ENCODE assay signal across 26 mouse cellular contexts in the genomic region with DNA sequence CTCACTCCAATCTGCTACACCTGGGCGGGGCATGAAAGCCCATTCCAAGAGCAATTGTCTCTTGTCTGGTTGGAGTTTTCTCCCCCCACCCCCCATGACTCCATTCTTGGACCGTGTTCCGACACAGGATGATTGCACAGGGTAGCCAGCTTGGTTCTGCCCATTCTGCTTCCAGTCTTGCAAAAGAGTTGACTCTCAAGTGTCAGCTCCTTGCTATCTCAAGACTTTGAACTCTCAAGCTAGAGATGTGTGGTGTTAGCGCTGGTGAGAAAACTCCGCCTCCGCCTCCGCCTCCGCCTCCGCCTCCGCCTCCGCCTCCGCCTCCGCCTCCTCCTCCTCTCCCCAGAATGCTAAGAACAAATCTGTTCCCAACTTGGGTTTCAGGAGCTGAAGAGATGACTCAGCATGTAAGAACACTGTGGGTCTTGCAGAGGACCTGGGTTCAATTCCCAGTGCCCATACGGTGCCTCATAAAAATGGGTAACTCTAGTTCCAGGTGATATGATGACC.
DNase-seq lines count a peak whose midpoint lies in the region; ATAC-seq and TF ChIP-seq lines count a peak whose summit lies in the region.
"Had no signal": no experiment of that assay in that cellular context is flagged by ENCODE, and none has a peak within 500 bp of the region (broad histone marks: within the 10 kb centered on the region; RNA-seq: fewer than 3 reads in every experiment).

No protein-coding gene starts in this region.

- H3K4me1 ChIP-seq in E14TG2a.4 (replicated peaks; ENCODE audit: low read depth, low read length) = peaks cover 32% of the 10 kb centered on the region
- no peaks in the 10 kb centered on the region for H3K4me1 ChIP-seq in intestine, embryonic 16.5 days (ENCODE audit: control insufficient read depth, insufficient read depth, low read length)
- peaks cover 1% of the 10 kb centered on the region; the same call in 1 of the 2 replicates for H3K4me1 ChIP-seq in small intestine, adult 2 months (ENCODE audit: control insufficient read depth, insufficient read depth, insufficient read length, low read length)
- peaks cover 38% of the 10 kb centered on the region for H3K4me1 ChIP-seq in forebrain, embryonic 10.5 days
- H3K4me1 ChIP-seq: heart, embryonic 12.5 days; heart, embryonic 15.5 days had no signal

- H3K9me3 ChIP-seq in E14TG2a.4 (ENCODE audit: low read length) = no peaks in the 10 kb centered on the region
- H3K9me3 ChIP-seq in intestine, embryonic 16.5 days (ENCODE audit: control insufficient read depth, low read length) = no peaks in the 10 kb centered on the region
- no peaks in the 10 kb centered on the region for H3K9me3 ChIP-seq in forebrain, embryonic 10.5 days
- H3K9me3 ChIP-seq: forebrain, embryonic 12.5 days; forebrain, embryonic 15.5 days; heart, embryonic 12.5 days; heart, embryonic 15.5 days; hindbrain, embryonic 10.5 days; hindbrain, embryonic 13.5 days had no signal

- no peak overlapping the region for H3K4me2 ChIP-seq in intestine, embryonic 16.5 days (ENCODE audit: low read depth, low read length)
- H3K4me2 ChIP-seq: forebrain, embryonic 12.5 days; forebrain, embryonic 15.5 days; heart, embryonic 12.5 days; heart, embryonic 15.5 days; hindbrain, embryonic 13.5 days had no signal

- peak; percentile 77 for DNase-seq in R1 (ENCODE audit: low read depth, low spot score)
- no peak for DNase-seq in gastrocnemius, postnatal 4 days (ENCODE audit: low spot score in 2 of 2)
- DNase-seq in right cerebral cortex, adult 18-20 months = no peak
- DNase-seq in forebrain, embryonic 10.5 days (ENCODE audit: extremely low spot score, low spot score) = no peak
- DNase-seq in layer of hippocampus, postnatal 36 days = no peak
- DNase-seq: adrenal gland, adult 8-10 months; adrenal gland, postnatal 25 days; cerebellum, adult 11-12 months; cerebellum, adult 8-10 months; cerebellum, postnatal 14 days; gastrocnemius, postnatal 25 days; heart, adult 11 months; heart, postnatal 10 days; heart, postnatal 36 days; kidney, adult 11 months had no signal

- no peak for TF ChIP-seq POLR2A in small intestine, adult 2 months (IDR thresholded peaks at IDR 0.05; ENCODE audit: low read depth, low read length)

- H3K36me3 ChIP-seq in E14TG2a.4 (ENCODE audit: insufficient read depth, low read length) = no peaks in the 10 kb centered on the region
- H3K36me3 ChIP-seq in intestine, embryonic 16.5 days (ENCODE audit: control insufficient read depth, insufficient read depth, low read length) = no peaks in the 10 kb centered on the region
- no peaks in the 10 kb centered on the region for H3K36me3 ChIP-seq in small intestine, adult 2 months (ENCODE audit: control insufficient read depth, insufficient read depth, low read length)
- no peaks in the 10 kb centered on the region for H3K36me3 ChIP-seq in forebrain, embryonic 10.5 days (replicated peaks)
- H3K36me3 ChIP-seq: forebrain, embryonic 12.5 days; forebrain, embryonic 15.5 days; heart, embryonic 12.5 days; heart, embryonic 15.5 days; hindbrain, embryonic 10.5 days; hindbrain, embryonic 13.5 days had no signal

- H3K27ac ChIP-seq in intestine, embryonic 16.5 days (ENCODE audit: low read length) = no peak overlapping the region
- peak overlapping the region; percentile 49; the same call in 1 of the 2 replicates for H3K27ac ChIP-seq in small intestine, adult 2 months (ENCODE audit: insufficient read depth, low read depth, low read length)
- H3K27ac ChIP-seq in forebrain, embryonic 10.5 days = no peak overlapping the region
- H3K27ac ChIP-seq: forebrain, embryonic 12.5 days; forebrain, embryonic 15.5 days; heart, embryonic 15.5 days; hindbrain, embryonic 10.5 days; hindbrain, embryonic 13.5 days had no signal

- H3K4me3 ChIP-seq in E14TG2a.4 (replicated peaks; ENCODE audit: low read length) = peak overlapping the region; percentile 61
- no peak overlapping the region for H3K4me3 ChIP-seq in intestine, embryonic 16.5 days (ENCODE audit: low read length)
- peak overlapping the region; percentile 40; the same call in 1 of the 2 replicates for H3K4me3 ChIP-seq in small intestine, adult 2 months (ENCODE audit: low read depth, low read length)
- no peak overlapping the region for H3K4me3 ChIP-seq in forebrain, embryonic 10.5 days
- H3K4me3 ChIP-seq: forebrain, embryonic 12.5 days; forebrain, embryonic 15.5 days; heart, embryonic 12.5 days; heart, embryonic 15.5 days; hindbrain, embryonic 10.5 days; hindbrain, embryonic 13.5 days had no signal

- WGBS in intestine, embryonic 16.5 days = 90% methylated on average over 14 of the region's 14 CpGs
- WGBS in small intestine, adult 2 months = 69% methylated on average over 14 of the region's 14 CpGs
- WGBS in forebrain, embryonic 10.5 days = 93% methylated on average over 14 of the region's 14 CpGs

- ATAC-seq in intestine, embryonic 16.5 days = 0 out of 2 replicates have a peak, but pooled peaks have one; percentile 56
- ATAC-seq: activated CD4-positive, CD25-positive, alpha-beta regulatory T cell, adult 4 months; forebrain, embryonic 15.5 days; hindbrain, embryonic 16.5 days had no signal

- TF ChIP-seq CTCF in E14TG2a.4 (conservative IDR thresholded peaks at IDR 0.05; ENCODE audit: low read length) = no peak
- TF ChIP-seq CTCF in small intestine, adult 2 months (IDR thresholded peaks at IDR 0.05; ENCODE audit: extremely low read depth, insufficient read length, insufficient replicate concordance, low read depth, low read length) = no peak

- no peak overlapping the region for H3K9ac ChIP-seq in intestine, embryonic 16.5 days (ENCODE audit: low read depth, low read length)
- H3K9ac ChIP-seq: forebrain, embryonic 12.5 days; forebrain, embryonic 15.5 days; heart, embryonic 12.5 days; heart, embryonic 15.5 days; hindbrain, embryonic 13.5 days had no signal

- peaks cover 3% of the 10 kb centered on the region; the same call in 1 of the 2 replicates for H3K27me3 ChIP-seq in E14TG2a.4 (ENCODE audit: insufficient read depth, low read length)
- H3K27me3 ChIP-seq in intestine, embryonic 16.5 days (replicated peaks; ENCODE audit: control insufficient read depth, insufficient read depth, low read length) = no peaks in the 10 kb centered on the region
- H3K27me3 ChIP-seq in small intestine, adult 2 months (ENCODE audit: control insufficient read depth, insufficient read depth, low read length) = no peaks in the 10 kb centered on the region
- H3K27me3 ChIP-seq in forebrain, embryonic 10.5 days (ENCODE audit: poor library complexity, severe bottlenecking) = no peaks in the 10 kb centered on the region
- H3K27me3 ChIP-seq: forebrain, embryonic 12.5 days; forebrain, embryonic 15.5 days; heart, embryonic 12.5 days; heart, embryonic 15.5 days; hindbrain, embryonic 13.5 days had no signal

Comparison
In these comparisons a context has a peak if more than half of its experiments do, and no peak if none do; other contexts are left out.
1. H3K4me3 ChIP-seq: peak in E14TG2a.4 (single experiment) and small intestine, adult 2 months (single experiment); none in intestine, embryonic 16.5 days (single experiment) and forebrain, embryonic 10.5 days (single experiment).